Mouse (Mus musculus): ENCODE measurements around the gene Unc93a. TPM values are rescaled to one million over a fixed set of nuclear protein-coding genes. Genes with fewer than 3 reads are reported as not detected.
"Not testable (repeated sequence)": the region's sequence is repeated elsewhere in the genome, so short reads cannot be mapped to it uniquely, and the experiment has no call there.

Unc93a gene
- total RNA-seq, 2 experiments from 2014 or later = not detected

- intact Hi-C loops (cut with DNase I); DNase-seq: not testable (repeated sequence)
Measured at GRCm38 (mm10) chr17:13092100-13092764, 39.4 kb downstream of the Unc93a start.

GRCm38 (mm10) chr17:13091510-13091909 is 40.1 kb downstream of the Unc93a start:
- intact Hi-C loops (cut with DNase I) = not testable (repeated sequence)

GRCm38 (mm10) chr17:13069227-13069626 is 62.4 kb downstream of the Unc93a start:
- DNase-seq; intact Hi-C loops (cut with DNase I): not testable (repeated sequence)

More at GRCm38 (mm10) chr17:13091510-13091909, 40.1 kb downstream of the Unc93a start:
- DNase-seq = not testable (repeated sequence)

- DNase-seq; intact Hi-C loops (cut with DNase I): not testable (repeated sequence)
Measured at GRCm38 (mm10) chr17:13067864-13068385, 63.7 kb downstream of the Unc93a start.

- intact Hi-C loops (cut with DNase I); DNase-seq: not testable (repeated sequence)
Measured at GRCm38 (mm10) chr17:13062882-13063281, 68.7 kb downstream of the Unc93a start.

GRCm38 (mm10) chr17:13060804-13061203 is 70.8 kb downstream of the Unc93a start, which contains the start of gene Tcp10b:
TSS of gene Tcp10b (plus strand) at chr17:13061104.
- DNase-seq; intact Hi-C loops (cut with DNase I): not testable (repeated sequence)

Other genes starting within 250 kb of the Unc93a start
- gene Pnldc1, start 221.6 kb downstream of the Unc93a start, total RNA-seq (2021) = not detected
- gene Tcp1, start 216.1 kb downstream of the Unc93a start, total RNA-seq (2021) = 100 to 1,000 TPM; 149 to 172 TPM
- 100 to 1,000 TPM in 1 of 2 experiments, 10 to 100 TPM in 1; 92.4 to 107 TPM for gene Mrpl18, start 215.5 kb downstream of the Unc93a start, total RNA-seq (2021)
- gene Acat3, start 191.2 kb downstream of the Unc93a start, total RNA-seq (2021) = not detected
- 1 to 10 TPM; 3.5 to 4.3 TPM for gene Acat2, start 171.1 kb downstream of the Unc93a start, total RNA-seq (2021)
- gene Wtap, start 137.6 kb downstream of the Unc93a start, total RNA-seq (2021) = 10 to 100 TPM; 22.4 to 25.6 TPM
- 100 to 1,000 TPM; 433 to 444 TPM for gene Sod2, start 125.0 kb downstream of the Unc93a start, total RNA-seq (2021)
- not detected for gene Gpr31b, start 79.5 kb downstream of the Unc93a start, total RNA-seq (2021)
- under 1 TPM; 0.32 to 0.74 TPM for gene Tcp10b, start 70.7 kb downstream of the Unc93a start, total RNA-seq (2021)
- gene Smok2a, start 89.4 kb upstream of the Unc93a start, total RNA-seq (2021) = not detected
- gene Smok2b, start 98.4 kb upstream of the Unc93a start, total RNA-seq (2021) = not detected
- gene Tcp10c, start 222.8 kb upstream of the Unc93a start, total RNA-seq (2021) = not detected

All from gastrocnemius, postnatal 36 days (tissue).